Mouse (Mus musculus): ENCODE measurements around the gene Thpo.
A peak's percentile ranks its signal among the peaks of the same experiment; 100 is the strongest.

- no peak for TF ChIP-seq POLR2A (IDR thresholded peaks at IDR 0.05; ENCODE audit: low read depth, low read length)
- TF ChIP-seq CTCF (IDR thresholded peaks at IDR 0.05; ENCODE audit: extremely low read depth, insufficient read length, insufficient replicate concordance, low read depth, low read length): peak; percentile 84; the same call in 1 of the 2 replicates
Observed at GRCm38 (mm10) chr16:20765244-20765643, 30.9 kb upstream of the Thpo start.
